Mouse (Mus musculus) spleen, postnatal 36 days (tissue): ENCODE measurements around the gene Cryzl2.

Experiments
- DNase-seq, 2 experiments: peaks; one replicate each; pipeline ENCODE4 v3.0.0; 2022; ENCODE audit warnings: low spot score in 2 of 2, mixed read lengths in 1 of 2

Cryzl2 gene

DNA sequence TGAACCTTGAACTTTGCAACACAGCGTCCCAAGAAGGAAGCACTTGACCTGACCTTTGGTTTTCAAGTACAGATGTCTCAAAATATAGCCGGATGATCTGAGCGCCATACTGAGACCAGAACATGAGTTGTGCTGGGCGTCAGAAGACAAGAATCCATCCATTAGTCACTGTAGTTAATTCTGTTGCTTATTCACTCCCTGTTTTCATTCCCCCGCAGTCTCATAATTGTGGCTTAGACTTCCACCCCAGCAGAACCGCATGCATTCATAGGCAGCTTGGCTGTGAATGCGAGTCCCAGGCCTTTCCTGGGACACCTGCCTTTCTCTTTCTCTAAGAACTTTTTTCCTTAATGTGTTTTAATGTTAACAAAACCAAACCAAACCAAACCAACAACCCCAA lies 14.3 kb downstream of the Cryzl2 start:
- no peak for DNase-seq

GRCm38 (mm10) chr1:157474865-157475264 lies 16.5 kb downstream of the Cryzl2 start:
- DNase-seq = no peak

GRCm38 (mm10) chr1:157476231-157476630 lies 17.9 kb downstream of the Cryzl2 start:
- no peak for DNase-seq

DNA sequence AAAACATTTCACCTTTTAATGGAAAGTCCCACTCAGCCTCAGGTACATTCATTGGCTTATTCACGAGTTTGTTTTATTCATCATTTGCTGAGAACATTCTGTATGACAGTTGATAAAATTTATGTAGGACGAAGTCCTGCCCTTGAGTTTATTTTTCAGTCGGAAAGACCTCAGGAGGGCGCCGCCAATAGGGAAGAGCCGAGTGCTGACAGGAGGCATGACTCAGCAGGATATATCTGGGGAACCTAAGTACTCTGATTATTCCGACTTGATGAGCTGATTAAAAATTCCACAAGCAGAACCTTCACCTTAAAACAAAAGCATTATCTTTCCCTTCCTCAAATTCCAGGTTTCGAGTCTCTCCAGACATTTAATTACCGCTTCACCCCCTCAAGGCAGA lies 21.7 kb downstream of the Cryzl2 start:
- DNase-seq = no peak

DNA sequence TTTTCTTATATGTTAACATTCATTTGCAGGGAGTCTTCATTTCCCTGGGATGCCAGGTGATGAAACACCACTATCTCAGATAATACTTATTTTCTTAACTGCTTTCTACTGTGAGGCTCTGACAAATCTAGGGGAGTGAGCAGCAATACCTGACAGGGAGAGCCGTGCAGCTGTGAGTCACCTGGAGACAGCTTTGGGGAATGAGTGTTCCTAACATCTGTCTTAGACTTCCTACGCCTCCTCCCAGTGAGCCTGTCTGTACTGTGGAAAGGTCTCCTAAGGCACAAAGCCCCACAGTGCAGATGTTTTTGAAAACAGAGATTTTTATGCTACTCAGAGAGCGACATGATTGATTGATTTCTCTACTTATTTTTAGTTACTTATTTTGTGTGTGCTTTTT lies 22.5 kb downstream of the Cryzl2 start:
- no peak for DNase-seq

DNA sequence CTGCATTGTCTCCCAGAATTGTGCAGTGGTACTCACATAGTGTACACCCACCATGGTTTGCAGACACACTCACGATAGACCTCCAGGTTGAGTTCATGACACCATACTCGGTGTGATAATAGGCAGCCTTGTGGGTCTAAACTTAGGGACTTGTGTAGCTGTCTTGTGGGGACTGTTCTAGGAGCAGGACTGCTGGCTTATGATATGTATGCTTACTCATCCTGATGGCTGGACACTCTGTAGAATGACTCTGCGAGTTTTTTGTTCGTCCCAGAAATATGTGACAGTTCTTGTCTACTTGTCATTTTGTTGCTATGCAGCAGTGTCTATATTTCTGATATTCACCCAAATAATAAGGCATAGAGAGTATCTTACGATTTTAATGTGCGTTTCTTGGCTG lies 23.3 kb downstream of the Cryzl2 start:
- DNase-seq = no peak

DNA sequence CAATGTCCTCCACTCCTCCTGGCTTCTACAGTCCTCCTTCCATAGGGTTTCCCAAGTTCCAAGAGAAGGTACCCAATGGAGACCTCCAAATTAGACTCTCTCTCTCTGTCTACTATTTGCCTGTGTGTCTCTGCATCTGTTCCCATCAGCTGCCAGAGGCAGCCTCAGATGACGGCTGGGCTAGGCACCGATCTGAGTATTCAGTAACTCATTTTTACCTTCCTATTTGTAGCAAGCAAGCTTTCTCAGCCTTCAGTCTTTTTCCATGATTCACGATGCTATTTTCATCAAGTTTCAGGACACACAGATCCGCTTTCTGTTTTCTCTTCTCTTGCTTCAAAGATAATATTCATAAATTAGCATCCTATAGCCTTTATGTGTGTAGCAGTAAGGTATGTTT lies 25.8 kb downstream of the Cryzl2 start:
- no peak for DNase-seq

DNA sequence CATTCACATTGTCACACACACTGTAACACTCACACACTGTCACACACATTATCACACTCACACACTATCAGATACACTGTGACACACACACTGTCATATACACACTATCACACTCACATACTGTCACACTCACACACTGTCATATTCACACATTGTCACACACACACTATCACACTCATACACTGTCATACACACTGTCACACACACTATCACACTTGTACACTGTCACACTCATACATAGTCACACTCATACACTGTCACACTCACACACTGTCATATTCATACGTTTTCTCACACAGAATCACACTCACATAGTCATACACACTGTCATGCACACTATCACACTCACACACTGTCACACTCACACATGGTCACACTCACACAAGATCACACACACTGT lies 42.3 kb downstream of the Cryzl2 start:
- no peak for DNase-seq

- DNase-seq = no peak
Measured at GRCm38 (mm10) chr1:157501352-157501945, 43.1 kb downstream of the Cryzl2 start.

DNA sequence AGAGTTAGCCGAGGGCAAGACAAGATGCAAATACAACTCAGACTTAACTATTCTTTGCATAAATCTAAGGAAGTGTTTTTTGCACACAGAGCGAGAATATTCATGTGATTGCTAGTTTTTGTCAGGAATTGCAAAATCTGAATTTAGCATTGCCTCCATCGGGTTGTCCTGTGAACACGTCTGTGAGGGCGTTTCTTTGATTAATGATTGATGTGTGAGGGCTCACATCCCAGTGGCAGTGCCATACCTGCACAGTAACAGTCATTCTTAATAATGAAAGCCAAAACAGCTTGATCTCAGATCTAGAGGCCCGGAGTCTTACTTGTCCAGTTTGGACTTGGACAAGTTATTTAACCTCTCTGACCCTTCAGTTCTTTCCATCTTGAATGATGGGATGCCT lies 44.7 kb downstream of the Cryzl2 start:
- DNase-seq = no peak

DNA sequence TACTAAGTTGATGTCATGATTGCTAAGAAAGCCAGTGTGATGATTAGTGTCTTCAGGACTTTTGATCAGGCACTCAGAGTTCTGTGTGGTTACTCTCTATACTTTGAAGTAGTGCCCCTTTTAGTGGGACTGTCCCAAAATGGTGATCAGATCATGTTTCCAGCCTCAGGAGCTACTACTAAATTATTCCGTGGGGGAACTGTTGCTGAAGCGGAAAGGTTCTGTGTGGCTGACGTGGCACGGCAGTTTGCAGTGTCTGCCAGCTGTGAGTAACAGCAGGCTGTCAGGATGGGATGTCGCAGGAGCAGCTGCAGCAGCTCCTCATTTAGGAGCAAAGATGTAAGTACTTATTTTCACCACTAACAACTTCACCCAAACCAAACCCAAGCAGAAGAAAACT lies 48.1 kb downstream of the Cryzl2 start, which contains the start of gene Sec16b:
TSS of gene Sec16b (plus strand) at position 207 of the 400 bp plus-strand sequence.
- no peak for DNase-seq

DNA sequence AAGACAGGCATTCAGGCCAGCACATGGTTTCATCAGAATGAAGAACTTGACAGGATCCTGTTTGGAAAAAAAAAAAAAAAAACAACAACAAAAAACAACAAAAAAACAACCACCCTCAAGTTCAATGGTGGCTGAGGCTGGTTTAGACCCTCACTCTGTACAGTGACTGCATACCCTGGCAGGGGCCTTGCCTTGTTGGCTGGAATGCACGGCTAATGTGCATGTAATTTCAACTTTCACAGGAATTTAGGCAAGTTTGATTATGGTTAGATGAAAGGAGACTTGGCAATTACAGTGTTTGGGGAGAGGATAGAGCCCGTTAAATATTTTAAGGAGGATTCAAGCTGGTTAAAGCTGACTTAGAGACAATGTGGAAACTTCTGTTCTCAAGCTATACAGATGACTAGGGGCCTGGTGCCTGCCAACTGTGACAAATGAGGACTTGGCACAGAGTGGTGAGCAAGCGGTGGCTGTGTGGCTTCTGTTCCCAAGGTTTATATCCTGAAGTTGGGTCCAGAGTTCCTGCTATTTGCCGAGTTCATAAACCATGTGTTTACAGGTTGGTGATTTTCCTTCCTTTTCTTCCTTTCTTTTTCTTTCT lies 48.7 kb downstream of the Cryzl2 start:
- DNase-seq = no peak

- no peak for DNase-seq
Measured at GRCm38 (mm10) chr1:157507814-157508213, 49.4 kb downstream of the Cryzl2 start.

- no peak for DNase-seq
Measured at GRCm38 (mm10) chr1:157512690-157513448, 54.5 kb downstream of the Cryzl2 start.

DNA sequence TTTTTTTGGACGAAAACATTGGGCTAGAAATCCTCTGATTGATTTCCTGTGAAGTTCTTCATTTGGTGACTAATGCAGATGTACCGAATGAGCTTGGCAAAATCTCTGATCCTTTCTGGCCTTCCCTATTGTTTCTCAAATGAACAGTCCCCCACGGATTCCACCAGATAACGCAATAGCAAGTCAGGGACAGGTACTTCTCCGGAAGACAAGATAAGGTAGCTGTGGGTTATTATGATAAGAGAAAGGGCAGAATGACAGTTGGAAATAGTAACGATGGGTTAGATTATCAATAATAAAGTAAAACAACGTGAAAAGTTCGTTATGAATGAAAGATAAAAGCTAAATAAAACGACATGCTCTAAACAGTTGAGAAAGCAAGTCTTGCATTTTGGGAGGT lies 55.2 kb downstream of the Cryzl2 start:
- no peak for DNase-seq

- DNase-seq = no peak
Measured at GRCm38 (mm10) chr1:157514298-157514697, 55.9 kb downstream of the Cryzl2 start.

- peak in 1 of 2 experiments; percentile 11 for DNase-seq
Measured at GRCm38 (mm10) chr1:157516838-157517808, 58.7 kb downstream of the Cryzl2 start.

DNA sequence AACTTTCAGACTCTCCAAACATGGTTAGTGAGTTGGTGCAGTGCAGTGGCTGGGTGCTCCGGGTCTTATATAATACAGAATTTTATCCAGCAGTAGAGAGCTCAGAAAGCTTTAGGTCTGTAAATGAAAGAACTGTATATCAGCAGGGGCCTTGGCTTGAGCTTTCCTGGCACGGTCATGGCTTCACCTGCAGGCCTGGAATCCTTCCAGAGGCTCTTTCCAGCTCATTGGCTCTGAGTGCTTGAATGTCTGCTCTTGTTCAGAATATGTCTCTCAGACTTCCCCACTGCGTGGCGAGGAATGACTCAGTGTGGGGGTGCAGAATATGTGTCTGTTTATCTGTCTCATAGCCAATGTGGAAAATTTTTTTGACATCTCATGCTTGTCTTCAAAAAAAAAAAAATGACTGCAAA lies 59.7 kb downstream of the Cryzl2 start:
- DNase-seq = no peak

DNA sequence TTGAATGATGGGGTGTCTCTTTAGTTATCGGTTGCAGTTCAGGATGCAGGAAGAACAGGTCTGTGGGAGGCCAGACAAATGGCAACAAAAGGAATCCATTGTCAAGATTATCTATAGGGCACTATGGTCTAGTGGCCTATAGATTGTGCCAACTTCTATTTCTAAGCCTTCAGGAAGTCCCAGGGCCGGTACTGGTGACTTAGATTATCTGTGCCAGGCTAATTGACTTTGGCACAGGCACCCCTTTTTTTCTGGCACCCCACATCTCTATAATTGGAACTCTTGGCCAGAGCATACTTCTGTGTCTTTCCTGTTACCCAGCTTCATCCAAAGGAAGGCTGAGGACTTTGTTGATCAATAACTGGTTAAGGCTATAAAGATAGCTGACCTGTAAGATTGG lies 61.0 kb downstream of the Cryzl2 start:
- no peak for DNase-seq

GRCm38 (mm10) chr1:157522322-157522721 lies 63.9 kb downstream of the Cryzl2 start:
- DNase-seq = no peak

DNA sequence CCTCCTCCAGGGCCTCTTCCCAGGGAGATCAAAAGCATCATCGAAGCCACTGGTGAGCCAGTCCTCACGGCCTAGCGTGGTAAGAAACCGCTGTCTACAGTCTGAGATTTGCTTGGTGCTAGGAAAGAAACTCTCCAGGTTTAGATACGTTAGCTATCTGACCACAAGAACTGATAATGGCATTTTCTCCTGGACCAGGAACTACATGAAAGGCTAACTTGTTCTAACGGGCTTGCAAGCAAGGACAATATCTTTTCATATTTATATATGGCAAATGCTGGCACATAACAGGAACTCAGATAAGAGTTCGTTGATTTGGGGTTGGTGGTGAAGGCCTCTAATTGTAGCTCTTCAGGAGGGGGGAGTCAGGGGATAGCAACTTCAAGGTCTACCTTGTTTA lies 66.4 kb downstream of the Cryzl2 start:
- no peak for DNase-seq
